Mouse (Mus musculus): ENCODE results near the gene Car12.

- TF ChIP-seq CTCF (IDR thresholded peaks at IDR 0.05; ENCODE audit: borderline replicate concordance, insufficient read depth, low read depth, low read length) (no peak), POLR2A (IDR thresholded peaks at IDR 0.05; ENCODE audit: borderline replicate concordance, insufficient read depth, low read length) (no peak)
Observed at GRCm38 (mm10) chr9:66736016-66736415, 22.5 kb downstream of the Car12 start.

All from cerebellum, adult 2 months (tissue).